12 mouse cellular contexts compared by ENCODE assay signal in genomic region chr2:91083366-91083940, GRCm38 (mm10). TPM values are rescaled to one million over a fixed set of nuclear protein-coding genes. Genes with fewer than 3 reads are reported as not detected.
DNase-seq lines count a peak whose midpoint lies in the region; ATAC-seq and TF ChIP-seq lines count a peak whose summit lies in the region.
"Had no signal": no experiment of that assay in that cellular context is flagged by ENCODE, and none has a peak within 500 bp of the region (broad histone marks: within the 10 kb centered on the region; RNA-seq: fewer than 3 reads in every experiment).

No protein-coding gene starts in this region.

- WGBS in lung, embryonic 15.5 days = 47% methylated on average over 1 of the region's 1 CpGs

- no peak for TF ChIP-seq POLR2A in cortical plate, adult 2 months (IDR thresholded peaks at IDR 0.05; ENCODE audit: extremely low read depth, insufficient read depth, low read length)

- peaks cover 6% of the 10 kb centered on the region for H3K4me1 ChIP-seq in lung, embryonic 15.5 days
- no peaks in the 10 kb centered on the region for H3K4me1 ChIP-seq in cortical plate, adult 2 months (ENCODE audit: control insufficient read depth, insufficient read depth, low read length)

- H3K4me2 ChIP-seq in lung, embryonic 15.5 days = no peak overlapping the region
- H3K4me2 ChIP-seq: forebrain, embryonic 12.5 days; limb, embryonic 15.5 days had no signal

- H3K27me3 ChIP-seq in lung, embryonic 15.5 days = no peaks in the 10 kb centered on the region
- H3K27me3 ChIP-seq: limb, embryonic 15.5 days had no signal

- intact Hi-C loops in gastrocnemius, adult 2 months (cut with DNase I) = no loop called here
- intact Hi-C loops in gastrocnemius, postnatal 36 days (cut with DNase I) = no loop called here

- TF ChIP-seq CTCF in gastrocnemius, adult 2 months (IDR thresholded peaks at IDR 0.05) = no peak
- no peak for TF ChIP-seq CTCF in cortical plate, adult 2 months (IDR thresholded peaks at IDR 0.05; ENCODE audit: extremely low read depth, insufficient read depth, low read length)

- no peak for ATAC-seq in lung, embryonic 15.5 days (ENCODE audit: borderline replicate concordance, extremely low read depth, low FRiP score, low TSS enrichment)
- ATAC-seq in megakaryocyte progenitor cell, adult 5-6 weeks (replicated peaks; ENCODE audit: poor library complexity) = peak; percentile 9
- ATAC-seq: hindbrain, embryonic 16.5 days had no signal

- peak overlapping the region; percentile 95 for H3K27ac ChIP-seq in gastrocnemius, adult 2 months
- peak overlapping the region; percentile 17; the same call in 1 of the 2 replicates for H3K27ac ChIP-seq in lung, embryonic 15.5 days
- peak overlapping the region; percentile 74 for H3K27ac ChIP-seq in cortical plate, adult 2 months (ENCODE audit: insufficient read depth, low read length)
- H3K27ac ChIP-seq: forebrain, embryonic 12.5 days; limb, embryonic 15.5 days had no signal

- H3K36me3 ChIP-seq in lung, embryonic 15.5 days = no peaks in the 10 kb centered on the region
- H3K36me3 ChIP-seq: forebrain, embryonic 12.5 days; limb, embryonic 15.5 days had no signal

- H3K4me3 ChIP-seq in gastrocnemius, adult 2 months = peak overlapping the region; percentile 28
- H3K4me3 ChIP-seq in lung, embryonic 15.5 days = no peak overlapping the region
- no peak overlapping the region for H3K4me3 ChIP-seq in cortical plate, adult 2 months (ENCODE audit: insufficient read depth, low read length)
- H3K4me3 ChIP-seq: forebrain, embryonic 12.5 days; limb, embryonic 15.5 days had no signal

- no peak for DNase-seq in gastrocnemius, adult 2 months
- DNase-seq in gastrocnemius, postnatal 36 days = no peak
- no peak for DNase-seq in lung, adult 18-20 months
- no peak for DNase-seq in adrenal gland, postnatal 25 days
- no peak for DNase-seq in urinary bladder, postnatal 4 days (ENCODE audit: low spot score in 2 of 2)
- DNase-seq: embryo, embryonic 11 days had no signal

- H3K9ac ChIP-seq in lung, embryonic 15.5 days = no peak overlapping the region
- H3K9ac ChIP-seq: forebrain, embryonic 12.5 days; limb, embryonic 15.5 days had no signal

- no peaks in the 10 kb centered on the region for H3K9me3 ChIP-seq in lung, embryonic 15.5 days
- H3K9me3 ChIP-seq: forebrain, embryonic 12.5 days; limb, embryonic 15.5 days had no signal

RNA-seq across cellular contexts. Expression of gene Spi1, which starts 1.3 kb away (rescaled TPM):
- total RNA-seq in gastrocnemius, adult 2 months (2021) = 1 to 10 TPM in 1 of 2 experiments, under 1 TPM in 1; 0.87 to 1.2 TPM
- total RNA-seq in gastrocnemius, postnatal 36 days (2021) = 1 to 10 TPM in 1 of 2 experiments, under 1 TPM in 1; 0.91 to 1.1 TPM
- polyA plus RNA-seq in lung, embryonic 15.5 days (2015; fragmentation: Nextera tagmentation; extraction: Ambion mirVana) = 6.9 and 8.7 TPM in 2 replicates
- polyA plus RNA-seq in cortical plate, adult 2 months (2012; rRNA removed) = 9.3 and 10.6 TPM in 2 replicates
- 182 and 235 TPM in 2 replicates for total RNA-seq in megakaryocyte progenitor cell, adult 5-6 weeks (2015)
- total RNA-seq in megakaryocyte progenitor cell, adult 5-6 weeks (2017) = 82.5 and 97.3 TPM in 2 replicates
- 3.0 and 3.3 TPM in 2 replicates for total RNA-seq in adrenal gland, postnatal 25 days (2021)

RNA-seq across cellular contexts. Expression of gene Slc39a13, which starts 13.2 kb away (rescaled TPM):
- total RNA-seq in gastrocnemius, adult 2 months (2021) = 10 to 100 TPM; 18.7 to 22.0 TPM
- 10 to 100 TPM; 21.1 to 21.7 TPM for total RNA-seq in gastrocnemius, postnatal 36 days (2021)
- polyA plus RNA-seq in lung, embryonic 15.5 days (2015; fragmentation: Nextera tagmentation; extraction: Ambion mirVana) = 34.6 and 40.2 TPM in 2 replicates
- polyA plus RNA-seq in cortical plate, adult 2 months (2012; rRNA removed) = 51.3 and 54.7 TPM in 2 replicates
- 9.2 and 14.8 TPM in 2 replicates for total RNA-seq in megakaryocyte progenitor cell, adult 5-6 weeks (2015)
- 7.0 and 8.9 TPM in 2 replicates for total RNA-seq in megakaryocyte progenitor cell, adult 5-6 weeks (2017)
- 31.2 and 32.7 TPM in 2 replicates for total RNA-seq in adrenal gland, postnatal 25 days (2021)

RNA-seq across cellular contexts. Expression of gene Psmc3, which starts 29.6 kb away (rescaled TPM):
- 100 to 1,000 TPM; 226 to 256 TPM for total RNA-seq in gastrocnemius, adult 2 months (2021)
- 100 to 1,000 TPM; 223 to 229 TPM for total RNA-seq in gastrocnemius, postnatal 36 days (2021)
- polyA plus RNA-seq in lung, embryonic 15.5 days (2015; fragmentation: Nextera tagmentation; extraction: Ambion mirVana) = 254 and 278 TPM in 2 replicates
- 202 and 205 TPM in 2 replicates for polyA plus RNA-seq in cortical plate, adult 2 months (2012; rRNA removed)
- total RNA-seq in megakaryocyte progenitor cell, adult 5-6 weeks (2015) = 102 and 103 TPM in 2 replicates
- total RNA-seq in megakaryocyte progenitor cell, adult 5-6 weeks (2017) = 310 and 320 TPM in 2 replicates
- total RNA-seq in adrenal gland, postnatal 25 days (2021) = 203 and 258 TPM in 2 replicates

RNA-seq across cellular contexts. Expression of gene Mybpc3, which starts 34.5 kb away (rescaled TPM):
- total RNA-seq in gastrocnemius, adult 2 months (2021) = under 1 TPM in 1 of 2 experiments, not detected in 1; 0.06 TPM
- total RNA-seq in gastrocnemius, postnatal 36 days (2021) = not detected
- 18.8 and 22.3 TPM in 2 replicates for polyA plus RNA-seq in lung, embryonic 15.5 days (2015; fragmentation: Nextera tagmentation; extraction: Ambion mirVana)
- polyA plus RNA-seq in cortical plate, adult 2 months (2012; rRNA removed) = 0.89 and 0.98 TPM in 2 replicates
- 0.17 TPM in 1 of 2 replicates, not detected in the other for total RNA-seq in megakaryocyte progenitor cell, adult 5-6 weeks (2015)
- total RNA-seq in megakaryocyte progenitor cell, adult 5-6 weeks (2017) = 0.20 TPM in 1 of 2 replicates, not detected in the other
- not detected in 2 replicates for total RNA-seq in adrenal gland, postnatal 25 days (2021)

RNA-seq across cellular contexts. Expression of gene Rapsn, which starts 48.0 kb away (rescaled TPM):
- total RNA-seq in gastrocnemius, adult 2 months (2021) = 10 to 100 TPM; 28.3 to 30.2 TPM
- 10 to 100 TPM; 21.7 to 23.9 TPM for total RNA-seq in gastrocnemius, postnatal 36 days (2021)
- polyA plus RNA-seq in lung, embryonic 15.5 days (2015; fragmentation: Nextera tagmentation; extraction: Ambion mirVana) = 0.91 and 1.9 TPM in 2 replicates
- polyA plus RNA-seq in cortical plate, adult 2 months (2012; rRNA removed) = 0.61 and 1.9 TPM in 2 replicates
- 1.8 and 4.1 TPM in 2 replicates for total RNA-seq in megakaryocyte progenitor cell, adult 5-6 weeks (2015)
- total RNA-seq in megakaryocyte progenitor cell, adult 5-6 weeks (2017) = 2.7 and 3.4 TPM in 2 replicates
- 2.1 and 2.9 TPM in 2 replicates for total RNA-seq in adrenal gland, postnatal 25 days (2021)

Comparison
In these comparisons a context has a peak if more than half of its experiments do, and no peak if none do; other contexts are left out.
1. H3K27ac ChIP-seq: peak in every context shown above with its lines; median percentile 95 in gastrocnemius, adult 2 months; 74 in cortical plate, adult 2 months; 17 in lung, embryonic 15.5 days.
2. RNA of gene Spi1, which starts 1.3 kb away (total RNA-seq): 82.5 to 235 TPM in megakaryocyte progenitor cell, adult 5-6 weeks; 3.0 to 3.3 TPM in adrenal gland, postnatal 25 days, 0.87 to 1.2 TPM in gastrocnemius, adult 2 months and 0.91 to 1.1 TPM in gastrocnemius, postnatal 36 days; every median in the first group is over 10 times any median in the second.